Mouse (Mus musculus): ENCODE data around the gene Stard13.

The Stard13 gene

GRCm38 (mm10) chr5:151228367-151229005, 5.2 kb downstream of the Stard13 start:
- no peak for DNase-seq

DNA sequence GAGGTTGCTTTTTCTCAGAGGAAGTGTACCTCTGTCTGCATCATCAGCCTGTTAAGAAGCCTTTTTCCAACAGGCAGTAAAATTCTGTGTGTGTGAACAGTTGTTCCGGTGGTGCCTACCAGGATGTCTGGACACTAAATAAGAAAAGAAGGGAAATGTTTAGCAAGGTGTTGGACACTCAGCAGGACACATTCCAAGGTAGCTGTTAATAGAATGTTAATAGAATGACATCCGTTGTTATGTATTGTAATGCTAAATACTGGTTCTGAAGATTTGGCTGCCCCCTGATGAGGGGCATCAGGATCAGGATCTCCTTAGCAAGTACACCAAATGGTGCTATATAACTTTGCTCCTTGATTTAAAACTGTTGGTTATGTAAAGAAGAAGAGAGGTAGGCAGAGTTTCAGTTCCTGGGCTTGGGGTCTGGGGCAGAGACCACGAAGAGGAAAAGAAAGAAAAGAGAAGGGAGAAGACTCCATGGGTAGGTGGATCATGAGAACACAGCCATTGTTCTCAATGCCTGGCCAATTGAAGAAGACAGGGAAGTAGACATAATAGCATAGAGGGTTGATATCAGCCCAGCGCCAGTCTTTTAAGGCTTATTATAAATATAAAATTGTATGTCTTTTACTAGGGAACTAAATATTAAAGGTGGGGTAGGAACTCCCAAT, 9.8 kb downstream of the Stard13 start:
- DNase-seq, result no peak

GRCm38 (mm10) chr5:151222791-151223190, 10.8 kb downstream of the Stard13 start:
- no peak for DNase-seq

DNA sequence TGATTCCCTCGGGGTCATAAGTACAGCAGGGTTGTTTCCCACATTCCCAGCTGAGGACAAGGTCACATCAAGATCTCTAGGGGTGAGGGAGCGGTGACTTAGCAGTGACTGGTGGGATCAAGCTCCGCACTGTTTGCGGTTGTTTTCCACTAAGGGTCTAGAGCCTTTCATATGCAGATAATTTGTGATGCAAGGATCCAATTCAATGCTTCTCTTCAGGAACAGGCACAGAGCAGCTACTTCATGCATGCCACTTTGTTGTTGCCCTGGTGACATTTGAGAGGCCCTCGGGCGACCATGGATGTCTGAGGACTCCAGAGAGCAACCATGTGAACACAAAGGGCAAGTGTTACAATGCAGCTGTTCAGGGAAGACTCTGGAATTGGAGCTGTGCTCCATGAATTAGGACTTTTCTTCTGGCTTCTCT, 14.9 kb downstream of the Stard13 start:
- DNase-seq, result no peak

GRCm38 (mm10) chr5:151213097-151213496, 20.5 kb downstream of the Stard13 start:
- no peak for DNase-seq

DNA sequence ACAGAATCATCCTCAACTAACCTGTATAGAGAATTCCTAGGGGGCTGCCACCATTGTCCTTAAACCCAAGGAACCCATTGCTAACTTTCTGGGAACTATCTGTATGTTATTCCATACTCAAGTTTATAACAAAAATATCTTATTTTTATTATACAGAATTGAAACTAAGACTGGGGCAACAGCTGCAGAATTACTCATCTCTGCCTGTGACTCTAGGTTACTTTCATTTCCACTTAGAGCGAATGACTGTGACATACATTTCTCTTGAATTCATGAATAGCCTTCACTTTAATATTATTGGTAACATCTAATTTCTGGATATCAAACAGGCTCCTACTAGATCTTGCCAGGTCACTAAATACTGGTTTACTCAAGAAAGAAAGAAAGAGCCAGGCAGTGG, 22.8 kb downstream of the Stard13 start:
- no peak for DNase-seq

DNA sequence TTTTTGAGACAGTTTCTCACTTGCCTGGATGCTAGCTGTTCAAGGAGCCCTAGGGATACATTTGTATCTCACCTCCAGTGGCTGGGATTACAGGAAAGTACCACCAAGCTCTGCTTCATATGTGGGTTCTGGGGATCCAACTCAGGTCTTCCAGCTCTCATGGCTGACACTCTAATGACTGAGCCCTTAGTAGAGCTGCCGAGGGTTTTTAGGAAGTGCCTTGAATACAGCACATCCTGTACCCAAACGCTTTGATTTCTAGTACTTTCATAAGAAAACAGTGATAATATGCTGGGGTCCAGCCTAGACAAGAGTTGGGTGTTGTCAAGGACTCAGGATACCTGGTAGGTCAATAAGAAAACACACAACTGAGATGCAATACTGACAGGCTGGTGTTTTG, 23.6 kb downstream of the Stard13 start:
- no peak for DNase-seq

DNA sequence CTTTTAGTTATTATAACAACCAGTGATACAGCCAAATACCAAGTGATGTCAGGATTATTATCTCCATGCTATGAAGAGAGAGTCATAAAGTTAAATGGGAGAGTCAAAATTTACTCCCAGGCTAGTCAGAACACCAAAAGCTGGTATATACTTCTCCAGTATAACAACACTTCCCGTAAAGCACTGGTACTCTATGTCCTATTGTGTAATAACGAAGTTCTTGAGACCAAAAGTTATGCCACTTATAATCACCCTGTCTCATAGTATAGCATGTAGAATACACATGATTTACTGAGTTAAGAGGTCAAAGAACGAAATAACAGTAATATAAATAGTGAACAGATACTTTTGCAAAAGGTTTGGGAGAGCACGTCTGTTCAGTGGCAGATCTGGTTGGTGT, 28.6 kb downstream of the Stard13 start:
- DNase-seq, result no peak

DNA sequence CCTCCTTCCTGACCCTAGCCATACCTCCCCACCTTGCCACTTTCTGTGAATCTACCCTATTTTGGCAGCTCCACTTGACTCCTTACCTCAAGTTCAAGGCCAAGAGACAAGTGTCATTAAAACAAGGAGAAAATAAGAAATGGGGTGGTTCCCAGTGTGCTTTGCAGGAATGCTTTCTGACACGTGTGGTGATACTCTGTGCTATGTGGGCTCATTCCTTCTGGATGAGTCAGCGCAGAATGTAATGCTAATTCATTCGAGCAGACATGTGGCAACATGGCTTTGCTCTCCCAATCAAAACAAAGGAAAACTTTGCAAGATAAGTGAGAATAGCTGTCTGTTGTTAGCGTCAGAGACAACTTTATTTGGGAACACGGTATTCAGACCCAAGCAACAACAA, 30.7 kb downstream of the Stard13 start:
- DNase-seq, result peak; percentile 5

DNA sequence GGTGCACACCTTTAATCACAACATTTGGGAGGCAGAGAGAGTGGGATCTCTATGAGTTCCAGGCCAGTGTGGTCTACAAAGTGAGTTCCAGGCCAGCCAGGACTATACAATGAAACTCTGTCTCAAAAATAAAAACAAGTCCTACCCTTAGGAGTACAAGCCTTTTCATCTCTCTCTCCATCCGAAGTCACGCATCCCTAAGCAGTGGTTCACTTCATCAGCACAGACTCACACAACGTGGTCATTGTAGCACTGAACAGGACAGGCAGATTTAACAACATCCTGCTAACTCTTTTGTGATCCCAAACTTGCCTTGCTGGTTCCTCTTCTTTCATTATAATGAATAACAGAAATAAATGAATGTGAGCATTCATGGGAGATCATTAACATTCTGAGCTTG, 32.4 kb downstream of the Stard13 start:
- no peak for DNase-seq

DNA sequence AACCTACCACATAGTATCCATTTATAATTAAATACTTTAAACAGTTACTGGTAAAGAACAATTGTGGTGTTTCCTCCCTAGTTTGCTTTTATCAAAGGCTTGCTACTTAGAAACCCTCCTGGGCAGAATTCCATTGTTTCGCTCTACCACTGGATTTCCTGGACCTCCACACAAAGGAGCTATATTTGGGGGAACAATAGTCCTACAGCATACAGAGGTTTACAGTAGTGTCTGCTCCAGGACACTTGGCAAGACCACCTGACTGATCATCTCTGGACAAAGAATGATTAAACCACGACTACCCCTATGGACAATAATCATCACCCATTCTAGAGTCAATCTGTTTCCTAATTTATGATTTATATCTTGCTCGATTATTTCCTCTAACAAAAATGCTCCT, 34.4 kb downstream of the Stard13 start:
- DNase-seq, result no peak

DNA sequence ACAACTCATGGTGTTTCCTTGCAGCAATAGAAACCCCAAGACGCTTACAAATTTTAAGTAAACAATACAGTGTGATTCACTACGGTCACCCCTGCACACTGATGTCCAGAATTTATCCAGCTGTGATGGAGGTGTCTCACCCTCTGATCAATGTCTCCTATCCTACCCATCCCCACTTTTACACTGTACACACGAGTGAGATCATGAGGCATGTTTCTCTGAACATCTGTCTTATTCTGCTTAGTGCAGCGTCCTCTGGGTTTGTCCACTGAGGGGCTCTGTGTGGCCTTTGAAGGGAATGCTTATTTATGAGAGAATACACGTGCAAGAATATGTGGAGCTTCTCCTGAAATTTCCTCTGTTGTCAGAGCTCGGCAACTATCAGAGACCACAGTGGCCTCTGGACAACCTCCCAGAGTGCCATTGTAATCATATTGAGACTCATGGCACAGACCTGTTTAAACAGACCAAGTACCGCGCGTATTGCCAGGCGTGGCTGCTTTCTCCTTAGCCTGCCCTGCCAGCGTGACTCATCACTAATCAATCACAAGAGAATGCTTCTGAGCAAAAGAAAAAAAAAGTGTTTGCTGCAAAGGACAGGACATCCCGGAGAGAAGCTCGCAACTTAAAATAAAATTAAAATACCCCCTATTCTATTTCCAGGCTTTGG, 36.9 kb downstream of the Stard13 start:
- DNase-seq, result no peak

DNA sequence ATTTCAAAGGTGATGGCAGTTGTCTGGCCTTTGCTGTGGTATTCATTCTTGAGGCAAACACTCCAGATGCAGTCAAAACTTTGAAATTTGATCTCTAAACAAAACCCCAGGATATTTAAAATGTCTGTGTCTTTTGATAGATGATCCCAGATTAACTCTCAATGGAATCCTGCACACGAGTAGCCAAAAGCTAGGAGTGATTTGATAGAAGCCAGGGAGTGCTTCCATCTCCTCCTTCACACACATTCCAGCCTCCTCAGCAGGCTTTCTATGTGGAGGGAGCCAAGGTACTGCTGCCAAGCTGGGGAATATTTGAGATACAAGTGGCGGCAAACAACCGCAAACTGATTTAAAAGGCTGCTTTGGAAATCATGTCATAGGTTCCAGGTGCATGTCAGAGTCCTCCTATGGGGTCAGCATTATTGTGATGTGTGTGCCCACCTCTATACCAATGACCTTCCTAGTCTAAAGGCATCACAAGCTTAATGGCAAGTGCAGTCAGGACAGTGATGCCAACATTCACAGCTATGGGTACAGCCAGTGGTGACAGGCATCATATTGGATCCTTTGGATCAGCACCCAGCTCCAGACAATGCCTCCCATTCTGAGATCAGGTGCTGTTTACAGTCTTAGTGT, 39.6 kb downstream of the Stard13 start:
- no peak for DNase-seq

DNA sequence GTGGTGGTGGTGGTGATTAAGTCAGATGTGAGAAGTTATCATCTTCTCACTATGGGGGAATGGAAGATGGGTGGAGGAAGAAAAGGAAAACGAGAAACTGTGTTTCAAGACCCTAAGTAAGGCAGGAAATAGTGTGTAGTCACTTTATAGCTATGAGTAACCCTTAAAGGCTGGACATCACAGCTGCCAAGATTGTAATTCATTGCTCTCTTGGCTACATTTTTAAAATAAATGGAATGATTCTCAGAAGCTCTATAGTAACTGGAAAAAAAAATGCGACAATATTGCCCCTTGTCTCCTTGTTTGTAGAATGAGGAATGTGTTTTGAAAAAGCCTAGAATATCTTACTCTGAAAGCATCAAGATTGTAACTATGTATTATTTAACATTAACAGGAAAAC, 41.4 kb downstream of the Stard13 start:
- DNase-seq, result no peak

DNA sequence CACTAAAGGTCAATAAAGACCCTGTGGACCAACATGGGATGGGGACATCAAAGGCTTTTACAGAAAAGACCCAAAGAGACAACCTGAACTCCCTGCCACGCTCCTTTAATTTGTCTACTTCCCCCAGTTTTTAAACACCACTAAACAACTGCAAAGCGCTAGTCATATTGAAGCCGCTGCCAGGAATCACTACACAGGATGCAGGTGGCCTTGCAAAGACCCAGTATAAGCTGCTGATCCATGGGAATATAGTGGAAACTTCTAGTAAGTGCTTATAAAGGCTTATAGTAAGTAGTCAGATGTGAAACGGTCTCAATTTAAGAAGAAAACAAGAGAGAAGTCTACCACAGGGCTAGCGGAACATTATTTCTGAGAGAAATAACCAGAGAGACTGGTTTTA, 42.9 kb downstream of the Stard13 start:
- DNase-seq, result no peak

DNA sequence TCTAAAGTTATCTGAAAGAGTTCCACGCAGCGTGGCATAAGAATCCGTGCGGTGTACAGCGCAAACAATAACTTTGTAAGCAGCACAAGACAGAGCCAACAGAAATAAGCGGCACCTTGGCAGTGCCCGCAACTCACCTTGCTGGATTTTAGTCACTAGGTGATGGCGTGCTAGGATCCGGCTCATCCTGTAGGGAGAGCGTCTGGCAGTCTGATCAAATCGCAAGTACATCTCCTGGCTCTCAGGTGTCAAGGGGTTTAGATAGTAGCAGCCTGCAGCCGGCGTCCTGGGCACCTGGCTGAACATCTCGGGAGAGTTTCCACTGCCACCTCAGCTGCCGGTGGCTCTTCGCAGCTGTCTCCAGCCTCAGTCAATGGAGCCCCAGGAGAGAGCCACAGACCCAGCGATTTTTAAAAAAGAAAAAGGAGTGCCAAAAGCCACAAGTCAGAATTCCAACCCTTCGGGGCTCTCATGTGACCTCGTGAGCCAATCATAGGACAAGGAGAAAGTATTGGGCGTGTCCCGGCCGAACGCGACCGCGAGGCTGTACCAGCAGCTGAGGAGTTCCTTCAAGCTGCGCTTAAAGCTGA, 43.8 kb downstream of the Stard13 start:
- peak; percentile 41 for DNase-seq

GRCm38 (mm10) chr5:151189321-151189720, 44.3 kb downstream of the Stard13 start:
- no peak for DNase-seq

DNA sequence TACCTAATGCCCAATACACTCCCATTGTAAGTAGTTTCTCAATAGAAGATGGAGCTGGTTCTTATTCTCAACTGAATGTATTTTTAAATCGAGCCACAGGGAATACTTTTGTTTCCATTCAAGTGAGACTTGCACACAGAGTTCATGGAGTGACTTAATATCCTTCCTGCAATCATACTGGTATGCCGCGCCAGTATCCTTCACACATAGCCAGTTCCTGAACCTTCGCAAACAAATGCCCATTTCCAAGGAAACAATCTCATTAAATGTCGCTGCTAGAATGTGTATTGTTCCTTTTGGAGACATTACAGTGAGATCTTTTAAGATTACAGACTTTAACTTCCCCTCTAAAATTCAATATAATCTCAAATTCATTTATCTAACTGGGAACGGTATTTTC, 45.0 kb downstream of the Stard13 start:
- DNase-seq, result no peak

DNA sequence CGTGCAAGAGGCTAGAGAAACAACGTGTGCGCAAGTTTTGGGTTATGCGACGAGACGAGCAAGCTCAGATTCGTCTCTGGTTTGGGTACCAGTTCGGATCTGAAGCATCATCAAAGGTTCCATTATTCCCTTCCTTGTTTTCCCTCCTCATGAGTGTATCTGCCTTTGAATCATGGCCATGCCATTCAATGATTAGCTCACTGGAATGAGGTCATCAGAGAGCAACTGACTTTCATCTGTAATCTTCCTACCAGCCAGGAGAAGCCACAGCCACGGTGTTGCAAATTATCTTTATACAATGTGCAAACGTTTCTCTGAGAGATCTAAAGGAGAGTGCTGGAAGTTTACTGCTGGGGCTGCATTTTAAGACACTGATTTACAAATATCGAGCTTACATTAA, 46.3 kb downstream of the Stard13 start:
- DNase-seq, result peak; percentile 26

DNA sequence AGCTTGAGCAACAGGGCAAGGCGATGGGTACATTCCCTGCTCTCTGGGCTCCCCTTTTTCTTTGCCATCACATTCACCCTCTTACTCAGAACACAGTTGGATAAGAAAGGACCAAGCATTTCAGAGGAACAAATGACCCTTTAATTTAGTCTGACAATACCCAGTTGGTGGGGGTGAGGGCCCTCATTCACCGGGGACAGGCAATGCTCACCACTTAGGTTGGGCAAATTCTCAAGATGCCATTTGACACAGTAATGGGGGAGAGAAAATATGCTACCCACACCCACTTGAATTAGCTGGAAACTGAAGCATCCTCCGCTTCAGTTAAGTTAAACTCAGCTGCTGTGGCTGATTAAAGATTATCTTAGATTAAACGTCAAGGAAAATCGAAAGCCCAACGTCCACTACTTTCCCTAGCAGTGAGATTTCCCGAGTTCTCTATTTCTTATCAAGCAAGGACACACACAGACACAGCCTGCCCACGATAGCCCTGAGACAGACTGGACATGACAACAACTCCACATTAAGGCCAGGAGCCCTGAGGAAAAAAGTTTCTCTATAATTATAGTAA, 48.3 kb downstream of the Stard13 start:
- DNase-seq, result no peak

GRCm38 (mm10) chr5:151183656-151184240, 49.9 kb downstream of the Stard13 start:
- no peak for DNase-seq

GRCm38 (mm10) chr5:151181288-151181687, 52.3 kb downstream of the Stard13 start:
- no peak for DNase-seq

Data from right cerebral cortex, adult 18-20 months (tissue).